Mouse (Mus musculus) liver, adult 2 months (tissue): ENCODE data around the gene Cys1. TPM values are rescaled to one million over a fixed set of nuclear protein-coding genes. Genes with fewer than 3 reads are reported as not detected.
A peak's percentile ranks its signal among the peaks of the same experiment; 100 is the strongest.
"Not testable (repeated sequence)": the region's sequence is repeated elsewhere in the genome, so short reads cannot be mapped to it uniquely, and the experiment has no call there.

Experiments
- DNase-seq: peaks from one replicate; pipeline ENCODE4 v3.0.0-alpha.2; 2011; ENCODE audit warnings: low read depth, low spot score; ENCODE audit errors: extremely low read depth
- H3K27ac ChIP-seq: fragments of 200-500 bp; replicated peaks from 2 replicates; pipeline ENCODE4 v1.5.1; 2012; ENCODE audit warnings: low read depth, mild to moderate bottlenecking, control low read depth, inconsistent platforms, low read length; ENCODE audit not compliant: insufficient read depth
- H3K27me3 ChIP-seq: fragments of 200-500 bp; 2 replicates; pipeline ENCODE4 v1.6.1; 2012; ENCODE audit warnings: mild to moderate bottlenecking, moderate library complexity, low read length, inconsistent platforms; ENCODE audit not compliant: control insufficient read depth, insufficient read depth
- H3K36me3 ChIP-seq: fragments of 200-500 bp; 2 replicates; pipeline ENCODE4 v1.6.1; 2012; ENCODE audit warnings: low read length, inconsistent platforms; ENCODE audit not compliant: control insufficient read depth, insufficient read depth
- H3K4me1 ChIP-seq: fragments of 200-500 bp; 2 replicates; pipeline ENCODE4 v1.6.1; 2011; ENCODE audit warnings: low read length; ENCODE audit not compliant: control insufficient read depth, insufficient read depth
- H3K4me3 ChIP-seq: fragments of 200-500 bp; 2 replicates; pipeline ENCODE4 v1.5.1; 2011; ENCODE audit warnings: low read depth, mild to moderate bottlenecking, control low read depth, low read length, moderate library complexity; ENCODE audit not compliant: insufficient read depth
- H3K79me2 ChIP-seq: fragments of 200-500 bp; 2 replicates; pipeline ENCODE4 v1.6.1; 2012; ENCODE audit warnings: inconsistent platforms, mild to moderate bottlenecking, low read length, moderate library complexity; ENCODE audit not compliant: control insufficient read depth, insufficient read depth
- H3K9ac ChIP-seq: fragments of 200-500 bp; 2 replicates; pipeline ENCODE4 v1.6.1; 2012; ENCODE audit warnings: low read depth, mild to moderate bottlenecking, control low read depth, inconsistent platforms, low read length
- CTCF ChIP-seq: fragments of 200-500 bp; IDR thresholded peaks from 2 replicates; pipeline ENCODE4 v1.5.1; 2011; ENCODE audit warnings: low read depth, low read length, control low read depth
- POLR2A ChIP-seq: fragments of 200-500 bp; IDR thresholded peaks from 2 replicates; pipeline ENCODE4 v1.6.1; 2011; ENCODE audit warnings: low read length, control low read depth; ENCODE audit not compliant: insufficient read depth; ENCODE audit errors: extremely low read depth
- WGBS: fragments of 180-500 bp; shearing (Covaris S2); methylation state at CpG from one replicate; pipeline ENCODE4 v1.1.7; 2018; 5-methylcytosine and 5-hydroxymethylcytosine counted together
- polyA plus RNA-seq: library from polyadenylated mRNA; depleted of rRNA; stranded (reverse); fragments of >200 nt; gene quantifications from 2 replicates; pipeline ENCODE4 v1.2.3, GENCODE M21; 2012
- total RNA-seq: library from RNA; depleted of rRNA; stranded (reverse); fragments of >200 nt; gene quantifications from 2 replicates; pipeline ENCODE4 v1.2.3, GENCODE M21; 2014

Cys1 gene
- total and polyA plus RNA-seq, 2 experiments = 2.8 to 4.3 TPM

GRCm38 (mm10) chr12:24707954-24708823 is 26.6 kb upstream of the Cys1 start, which contains the start of gene Rrm2:
Rrm2 (plus strand) TSS chr12:24708241.
- peak; percentile 83 for TF ChIP-seq CTCF
- 0 out of 2 replicates have a peak, but pooled peaks have one; percentile 29 for TF ChIP-seq POLR2A
- WGBS = under 1% methylated on average over 83 of the region's 83 CpGs
- Histone ChIP-seq H3K79me2 (no peaks in the 10 kb centered on the region), H3K27me3 (no peaks in the 10 kb centered on the region), H3K9ac (peak within 1 kb of the TSS; percentile 89), H3K36me3 (no peaks in the 10 kb centered on the region; the same call in 1 of the 2 replicates), H3K4me3 (peak within 1 kb of the TSS; percentile 68), H3K27ac (peak within 1 kb of the TSS; percentile 37), H3K4me1 (peaks cover 9% of the 10 kb centered on the region)
- peak; percentile 55 for DNase-seq

- WGBS = 9% methylated on average over 9 of the region's 9 CpGs
- Histone ChIP-seq H3K36me3 (no peaks in the 10 kb centered on the region; the same call in 1 of the 2 replicates), H3K27ac (no peak overlapping the region), H3K27me3 (no peaks in the 10 kb centered on the region), H3K4me1 (peaks cover 9% of the 10 kb centered on the region), H3K9ac (no peak overlapping the region), H3K4me3 (no peak overlapping the region), H3K79me2 (no peaks in the 10 kb centered on the region)
- DNase-seq = no peak
- no peak for TF ChIP-seq CTCF
- no peak for TF ChIP-seq POLR2A
These were observed 25.8 kb upstream of the Cys1 start for GRCm38 (mm10) chr12:24707480-24707802.

DNA sequence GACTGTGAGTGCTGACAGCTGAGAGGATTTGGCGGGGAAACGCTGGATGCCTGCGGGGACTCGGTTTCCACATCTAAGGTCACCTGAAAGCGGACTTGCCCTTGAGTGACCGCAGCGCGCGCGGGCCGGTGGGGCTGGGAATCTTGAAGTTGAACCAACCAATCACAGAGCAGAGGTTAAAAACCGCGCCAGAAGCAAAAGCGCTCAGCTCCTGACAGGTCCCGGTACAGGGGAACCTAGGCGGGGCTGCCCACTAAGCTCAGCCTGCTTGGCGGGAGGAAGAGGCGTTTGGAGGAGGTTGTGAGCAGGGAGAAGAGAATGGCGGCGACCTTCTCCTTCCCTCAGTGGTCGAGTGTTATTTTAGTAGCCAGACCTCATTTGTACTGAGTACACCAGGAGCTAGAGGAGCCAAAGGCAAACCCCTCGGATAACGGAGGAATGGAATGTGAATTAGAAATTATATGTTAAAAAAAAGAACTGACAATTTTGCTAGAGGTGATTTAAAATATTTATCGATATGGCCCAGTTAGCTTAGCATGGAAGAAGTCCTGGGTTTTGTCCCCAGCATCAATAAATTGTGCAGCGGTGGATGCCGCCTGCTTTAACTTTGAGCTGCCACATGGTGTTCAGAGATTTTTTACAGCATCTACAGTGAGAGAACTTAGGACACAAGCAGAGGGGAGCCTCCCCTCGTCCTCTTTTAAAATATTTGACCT is 25.3 kb upstream of the Cys1 start:
- H3K27ac ChIP-seq = peak overlapping the region; percentile 71; the same call in 1 of the 2 replicates
- 7% methylated on average over 27 of the region's 27 CpGs for WGBS
- H3K27me3 ChIP-seq = no peaks in the 10 kb centered on the region
- no peak overlapping the region for H3K9ac ChIP-seq
- TF ChIP-seq CTCF = no peak
- TF ChIP-seq POLR2A = no peak
- H3K79me2 ChIP-seq = no peaks in the 10 kb centered on the region
- DNase-seq = peak; percentile 66
- H3K4me3 ChIP-seq = no peak overlapping the region
- H3K4me1 ChIP-seq = peaks cover 9% of the 10 kb centered on the region
- H3K36me3 ChIP-seq = no peaks in the 10 kb centered on the region; the same call in 1 of the 2 replicates

GRCm38 (mm10) chr12:24705502-24706263 is 24.1 kb upstream of the Cys1 start:
- Histone ChIP-seq H3K36me3 (no peaks in the 10 kb centered on the region), H3K27ac (peak overlapping the region; percentile 71), H3K27me3 (no peaks in the 10 kb centered on the region), H3K79me2 (no peaks in the 10 kb centered on the region), H3K9ac (no peak overlapping the region), H3K4me3 (no peak overlapping the region), H3K4me1 (peaks cover 9% of the 10 kb centered on the region)
- DNase-seq = peak; percentile 91
- TF ChIP-seq POLR2A = no peak
- no peak for TF ChIP-seq CTCF
- 47% methylated on average over 15 of the region's 15 CpGs for WGBS

- Histone ChIP-seq H3K79me2 (no peaks in the 10 kb centered on the region), H3K27me3 (no peaks in the 10 kb centered on the region), H3K4me1 (peaks cover 2% of the 10 kb centered on the region; the same call in 1 of the 2 replicates), H3K27ac (no peak overlapping the region), H3K4me3 (no peak overlapping the region), H3K9ac (no peak overlapping the region), H3K36me3 (no peaks in the 10 kb centered on the region)
- no peak for TF ChIP-seq POLR2A
- TF ChIP-seq CTCF = no peak
- no peak for DNase-seq
- WGBS = 83% methylated on average over 3 of the region's 3 CpGs
These were observed 21.4 kb upstream of the Cys1 start for GRCm38 (mm10) chr12:24703013-24703412.

DNA sequence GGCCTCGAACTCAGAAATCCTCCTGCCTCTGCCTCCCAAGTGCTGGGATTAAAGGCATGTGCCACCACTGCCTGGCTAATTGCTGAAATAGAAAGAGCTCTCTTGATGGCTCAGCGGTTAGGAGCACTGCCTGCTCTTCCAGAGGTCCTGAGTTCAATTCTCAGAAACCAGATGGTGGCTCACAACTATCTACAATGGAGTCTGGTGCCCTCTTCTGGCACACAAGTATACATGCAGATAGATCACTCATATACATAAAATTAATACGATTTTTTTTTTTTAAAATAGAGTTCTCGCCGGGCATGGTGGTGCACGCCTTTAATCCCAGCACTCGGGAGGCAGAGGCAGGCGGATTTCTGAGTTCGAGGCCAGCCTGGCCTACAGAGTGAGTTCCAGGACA is 20.0 kb upstream of the Cys1 start:
- not testable (repeated sequence) for H3K27ac ChIP-seq, DNase-seq, H3K36me3 ChIP-seq, H3K4me1 ChIP-seq, H3K9ac ChIP-seq, H3K27me3 ChIP-seq, H3K79me2 ChIP-seq, H3K4me3 ChIP-seq
- 81% methylated on average over 9 of the region's 9 CpGs for WGBS
